Mouse (Mus musculus): ENCODE data around the gene Cby3. TPM values are rescaled to one million over a fixed set of nuclear protein-coding genes. Genes with fewer than 3 reads are reported as not detected.

Gene Cby3
- polyA plus RNA-seq, 1 experiment from 2014 or later, result 0.53 TPM

GRCm38 (mm10) chr11:50388217-50388929 lies 34.1 kb downstream of the Cby3 start:
- no peak overlapping the region for H3K9ac ChIP-seq (replicated peaks; ENCODE audit: low read depth)
- 95% methylated on average over 3 of the region's 3 CpGs for WGBS
- DNase-seq (ENCODE audit: low spot score), result no peak

GRCm38 (mm10) chr11:50389011-50389410 lies 34.7 kb downstream of the Cby3 start:
- Histone ChIP-seq H3K36me3 (ENCODE audit: insufficient read depth, low read length) (peaks cover 29% of the 10 kb centered on the region; the same call in 1 of the 2 replicates), H3K4me3 (ENCODE audit: low read depth, low read length) (no peak overlapping the region), H3K4me1 (ENCODE audit: insufficient read depth, low read depth, low read length) (no peaks in the 10 kb centered on the region), H3K27ac (ENCODE audit: low read length) (no peak overlapping the region), H3K9me3 (ENCODE audit: low read length) (no peaks in the 10 kb centered on the region), H3K27me3 (replicated peaks; ENCODE audit: insufficient read depth, low read length) (no peaks in the 10 kb centered on the region), H3K9ac (replicated peaks; ENCODE audit: low read depth) (no peak overlapping the region), H3K4me2 (replicated peaks; ENCODE audit: low read depth, low read length) (no peak overlapping the region)
- DNase-seq (ENCODE audit: low spot score) (no peak), ATAC-seq (no peak)
- 63% methylated on average over 3 of the region's 3 CpGs for WGBS
- no peak for TF ChIP-seq CTCF (IDR thresholded peaks at IDR 0.05)
- TF ChIP-seq EP300 (IDR thresholded peaks at IDR 0.05), result no peak

More at GRCm38 (mm10) chr11:50388217-50388929, 34.1 kb downstream of the Cby3 start:
- ATAC-seq, result no peak
- TF ChIP-seq EP300 (IDR thresholded peaks at IDR 0.05), result no peak
- TF ChIP-seq CTCF (IDR thresholded peaks at IDR 0.05), result no peak
- Histone ChIP-seq H3K4me2 (replicated peaks; ENCODE audit: low read depth, low read length) (no peak overlapping the region), H3K9me3 (ENCODE audit: low read length) (no peaks in the 10 kb centered on the region), H3K27ac (ENCODE audit: low read length) (no peak overlapping the region), H3K36me3 (ENCODE audit: insufficient read depth, low read length) (peaks cover 29% of the 10 kb centered on the region; the same call in 1 of the 2 replicates), H3K4me3 (ENCODE audit: low read depth, low read length) (no peak overlapping the region), H3K4me1 (ENCODE audit: insufficient read depth, low read depth, low read length) (no peaks in the 10 kb centered on the region), H3K27me3 (replicated peaks; ENCODE audit: insufficient read depth, low read length) (no peaks in the 10 kb centered on the region)

DNA sequence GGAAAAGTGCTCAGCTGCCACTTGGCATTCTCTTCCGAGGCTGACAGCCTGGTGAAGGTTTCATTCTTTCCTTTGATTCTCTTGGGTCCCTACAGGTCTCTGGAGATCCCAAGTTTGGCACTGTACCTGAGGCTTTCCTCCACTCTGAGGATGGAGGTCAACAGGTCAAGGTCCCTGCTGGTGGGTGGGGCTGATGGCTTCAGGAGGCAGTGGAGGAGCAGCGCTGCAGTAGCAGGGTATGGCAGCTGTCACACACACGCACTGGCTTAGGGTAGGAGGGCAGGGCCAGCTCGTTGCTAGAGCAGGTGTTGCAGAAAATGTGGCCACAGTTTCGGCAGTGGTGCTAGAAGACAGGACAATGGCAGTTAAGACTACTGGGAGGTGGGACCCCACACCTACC lies 35.4 kb downstream of the Cby3 start:
- WGBS, result 65% methylated on average over 5 of the region's 5 CpGs

DNA sequence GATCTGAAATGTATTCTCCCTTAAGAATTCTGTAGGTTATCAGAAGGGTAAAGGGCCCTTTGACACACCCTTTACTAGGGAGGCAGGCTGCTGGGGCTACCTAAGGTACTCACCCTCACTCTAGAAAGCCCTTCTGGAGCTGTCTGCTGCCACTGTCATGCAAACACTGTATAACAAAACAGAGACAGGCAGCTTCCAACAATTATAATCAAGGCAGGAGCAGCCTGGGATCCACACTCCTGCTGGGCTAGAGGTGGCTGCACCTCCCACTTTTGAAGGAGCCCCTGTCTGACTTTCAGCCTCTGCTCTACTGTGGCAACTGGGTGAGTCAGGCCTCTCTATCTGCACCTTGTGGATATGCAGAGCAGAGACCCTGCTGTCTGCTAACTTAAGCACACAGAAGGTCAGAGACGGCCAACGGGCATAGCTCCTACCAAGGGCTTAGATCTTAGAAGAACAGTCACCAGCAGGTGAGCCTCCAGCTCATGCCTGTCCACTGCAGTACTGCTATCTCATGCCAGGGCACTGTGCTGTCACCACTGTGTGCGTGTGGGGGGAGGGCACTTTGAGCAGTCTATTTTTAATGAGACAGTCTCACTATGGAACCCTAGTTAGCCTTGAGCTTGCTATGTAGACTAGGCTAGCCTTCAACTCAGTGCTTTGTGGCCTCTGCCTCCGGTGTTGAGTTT lies 37.2 kb downstream of the Cby3 start:
- no peak overlapping the region for H3K4me2 ChIP-seq (replicated peaks; ENCODE audit: low read depth, low read length)
- H3K36me3 ChIP-seq (ENCODE audit: insufficient read depth, low read length), result peaks cover 21% of the 10 kb centered on the region; the same call in 1 of the 2 replicates
- no peak overlapping the region for H3K27ac ChIP-seq (ENCODE audit: low read length)

More for the DNA sequence above, 35.4 kb downstream of the Cby3 start:
- DNase-seq (ENCODE audit: low spot score), result no peak
- H3K9me3 ChIP-seq (ENCODE audit: low read length), result no peaks in the 10 kb centered on the region
- no peak overlapping the region for H3K4me3 ChIP-seq (ENCODE audit: low read depth, low read length)
- no peaks in the 10 kb centered on the region for H3K27me3 ChIP-seq (replicated peaks; ENCODE audit: insufficient read depth, low read length)
- H3K36me3 ChIP-seq (ENCODE audit: insufficient read depth, low read length), result peaks cover 29% of the 10 kb centered on the region; the same call in 1 of the 2 replicates
- H3K4me2 ChIP-seq (replicated peaks; ENCODE audit: low read depth, low read length), result no peak overlapping the region
- H3K9ac ChIP-seq (replicated peaks; ENCODE audit: low read depth), result no peak overlapping the region
- TF ChIP-seq EP300 (IDR thresholded peaks at IDR 0.05), result no peak
- TF ChIP-seq CTCF (IDR thresholded peaks at IDR 0.05), result no peak
- ATAC-seq, result no peak
- H3K27ac ChIP-seq (ENCODE audit: low read length), result no peak overlapping the region
- H3K4me1 ChIP-seq (ENCODE audit: insufficient read depth, low read depth, low read length), result no peaks in the 10 kb centered on the region

DNA sequence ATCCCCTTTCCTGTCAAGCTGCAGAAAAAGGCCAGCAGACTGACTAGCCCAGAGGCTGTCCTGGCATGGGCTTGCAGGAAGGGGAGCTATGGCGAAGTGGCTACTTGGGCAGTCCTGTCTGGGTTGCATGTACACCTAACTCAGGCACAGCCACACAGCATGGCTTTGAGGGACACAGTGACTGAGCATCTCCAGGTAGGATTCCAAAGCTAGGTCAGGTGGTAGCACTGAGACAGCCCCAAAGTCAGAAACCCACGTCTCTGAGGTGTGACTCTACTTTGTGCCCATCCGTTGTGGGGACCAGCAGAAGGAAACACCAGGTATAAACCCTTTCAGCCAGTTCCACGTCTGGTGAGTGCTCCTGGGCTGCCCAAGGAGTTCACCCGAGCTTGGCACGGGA lies 39.0 kb downstream of the Cby3 start:
- H3K9ac ChIP-seq (replicated peaks; ENCODE audit: low read depth), result no peak overlapping the region
- H3K4me3 ChIP-seq (ENCODE audit: low read depth, low read length), result no peak overlapping the region
- no peak overlapping the region for H3K4me2 ChIP-seq (replicated peaks; ENCODE audit: low read depth, low read length)
- DNase-seq (ENCODE audit: low spot score) (no peak), ATAC-seq (no peak)
- H3K9me3 ChIP-seq (ENCODE audit: low read length), result no peaks in the 10 kb centered on the region
- 84% methylated on average over 6 of the region's 6 CpGs for WGBS
- H3K36me3 ChIP-seq (ENCODE audit: insufficient read depth, low read length), result peaks cover 11% of the 10 kb centered on the region; the same call in 1 of the 2 replicates
- TF ChIP-seq CTCF (IDR thresholded peaks at IDR 0.05) (no peak), EP300 (IDR thresholded peaks at IDR 0.05) (no peak)
- H3K27me3 ChIP-seq (replicated peaks; ENCODE audit: insufficient read depth, low read length), result no peaks in the 10 kb centered on the region
- H3K27ac ChIP-seq (ENCODE audit: low read length), result no peak overlapping the region
- H3K4me1 ChIP-seq (ENCODE audit: insufficient read depth, low read depth, low read length), result no peaks in the 10 kb centered on the region

More for the DNA sequence above, 37.2 kb downstream of the Cby3 start:
- Histone ChIP-seq H3K9ac (replicated peaks; ENCODE audit: low read depth) (no peak overlapping the region), H3K9me3 (ENCODE audit: low read length) (no peaks in the 10 kb centered on the region), H3K4me3 (ENCODE audit: low read depth, low read length) (no peak overlapping the region), H3K27me3 (replicated peaks; ENCODE audit: insufficient read depth, low read length) (no peaks in the 10 kb centered on the region), H3K4me1 (ENCODE audit: insufficient read depth, low read depth, low read length) (no peaks in the 10 kb centered on the region)
- TF ChIP-seq CTCF (IDR thresholded peaks at IDR 0.05) (no peak), EP300 (IDR thresholded peaks at IDR 0.05) (no peak)
- ATAC-seq, result no peak
- no peak for DNase-seq (ENCODE audit: low spot score)
- 64% methylated on average over 4 of the region's 4 CpGs for WGBS

DNA sequence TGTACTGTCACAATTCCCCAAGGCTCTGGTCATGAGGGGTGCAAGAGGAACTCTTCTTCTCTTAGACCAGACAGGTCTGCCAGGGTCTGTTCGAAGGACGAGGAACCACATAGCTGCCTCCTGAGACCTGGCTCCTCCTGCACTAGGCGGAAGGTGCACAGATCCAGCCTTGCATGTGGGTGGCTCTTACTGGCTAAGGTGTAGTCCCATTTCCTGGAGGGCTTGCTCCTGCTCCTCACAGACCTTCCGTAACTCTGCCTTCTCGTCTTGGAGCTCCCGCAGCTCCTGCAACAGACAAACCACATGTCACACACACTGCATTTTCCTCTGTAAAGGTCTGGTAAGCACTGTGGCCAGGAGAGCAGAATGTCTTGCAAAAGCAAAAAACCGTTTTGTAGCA lies 40.5 kb downstream of the Cby3 start:
- Histone ChIP-seq H3K36me3 (ENCODE audit: insufficient read depth, low read length) (peaks cover 15% of the 10 kb centered on the region), H3K9ac (replicated peaks; ENCODE audit: low read depth) (no peak overlapping the region), H3K27me3 (replicated peaks; ENCODE audit: insufficient read depth, low read length) (no peaks in the 10 kb centered on the region), H3K9me3 (ENCODE audit: low read length) (no peaks in the 10 kb centered on the region), H3K4me3 (ENCODE audit: low read depth, low read length) (no peak overlapping the region), H3K4me1 (ENCODE audit: insufficient read depth, low read depth, low read length) (no peaks in the 10 kb centered on the region), H3K4me2 (replicated peaks; ENCODE audit: low read depth, low read length) (no peak overlapping the region), H3K27ac (ENCODE audit: low read length) (no peak overlapping the region)
- no peak for TF ChIP-seq EP300 (IDR thresholded peaks at IDR 0.05)
- no peak for TF ChIP-seq CTCF (IDR thresholded peaks at IDR 0.05)
- DNase-seq (ENCODE audit: low spot score), result no peak
- WGBS, result 89% methylated on average over 7 of the region's 7 CpGs
- ATAC-seq, result no peak
